In genomic region chr15:84300591-84300990, GRCm38 (mm10) we compare ENCODE assay signal across 12 mouse cellular contexts. TPM values are rescaled to one million over a fixed set of nuclear protein-coding genes. Genes with fewer than 3 reads are reported as not detected.
DNase-seq lines count a peak whose midpoint lies in the region; ATAC-seq and TF ChIP-seq lines count a peak whose summit lies in the region.
"Had no signal": no experiment of that assay in that cellular context is flagged by ENCODE, and none has a peak within 500 bp of the region (broad histone marks: within the 10 kb centered on the region; RNA-seq: fewer than 3 reads in every experiment).

No protein-coding gene starts in this region.

- no peak for TF ChIP-seq CTCF in stomach, postnatal 0 days (IDR thresholded peaks at IDR 0.05; ENCODE audit: low read depth)

- no peak for DNase-seq in stomach, postnatal 0 days (ENCODE audit: low spot score)
- DNase-seq in urinary bladder, postnatal 36 days (ENCODE audit: low spot score in 2 of 2): no peak
- DNase-seq in frontal cortex, postnatal 36 days (ENCODE audit: low spot score in 2 of 2): no peak
- DNase-seq in T-cell, adult 2 months (ENCODE audit: low spot score): no peak
- DNase-seq: kidney, adult 18-20 months had no signal

- H3K9ac ChIP-seq in stomach, embryonic 14.5 days (replicated peaks; ENCODE audit: low read depth, low read length): no peak overlapping the region
- H3K9ac ChIP-seq in stomach, postnatal 0 days (ENCODE audit: low read length): no peak overlapping the region
- peak overlapping the region; percentile 43 for H3K9ac ChIP-seq in hindbrain, embryonic 13.5 days
- no peak overlapping the region; the same call in 1 of the 2 replicates for H3K9ac ChIP-seq in midbrain, embryonic 12.5 days (replicated peaks)
- H3K9ac ChIP-seq: liver, embryonic 12.5 days had no signal

- H3K27me3 ChIP-seq in stomach, embryonic 14.5 days (ENCODE audit: control insufficient read depth, insufficient read depth, low read length): no peaks in the 10 kb centered on the region
- H3K27me3 ChIP-seq in stomach, postnatal 0 days (ENCODE audit: control insufficient read depth, insufficient read depth, low read length): no peaks in the 10 kb centered on the region
- 0 out of 2 replicates have a peak, but pooled peaks cover 6% of the 10 kb centered on the region for H3K27me3 ChIP-seq in hindbrain, embryonic 13.5 days
- H3K27me3 ChIP-seq in midbrain, embryonic 12.5 days: peaks cover 33% of the 10 kb centered on the region

- no peak for ATAC-seq in stomach, embryonic 14.5 days (ENCODE audit: insufficient number of reproducible peaks, insufficient read depth, low FRiP score, low read depth)
- no peak for ATAC-seq in stomach, postnatal 0 days (ENCODE audit: low FRiP score, low TSS enrichment)
- ATAC-seq in hindbrain, embryonic 13.5 days (ENCODE audit: low FRiP score): no peak
- no peak for ATAC-seq in midbrain, embryonic 12.5 days (ENCODE audit: low FRiP score, low read depth)
- no peak for ATAC-seq in frontal cortex, adult (ENCODE audit: low TSS enrichment)
- ATAC-seq: activated CD4-positive, CD25-positive, alpha-beta regulatory T cell, adult 4 months; liver, embryonic 12.5 days had no signal

- no peaks in the 10 kb centered on the region for H3K9me3 ChIP-seq in stomach, embryonic 14.5 days (ENCODE audit: control insufficient read depth, low read depth, low read length)
- H3K9me3 ChIP-seq in stomach, postnatal 0 days (ENCODE audit: control insufficient read depth, low read length): no peaks in the 10 kb centered on the region
- H3K9me3 ChIP-seq in hindbrain, embryonic 13.5 days: no peaks in the 10 kb centered on the region
- no peaks in the 10 kb centered on the region for H3K9me3 ChIP-seq in midbrain, embryonic 12.5 days
- H3K9me3 ChIP-seq: liver, embryonic 12.5 days had no signal

- H3K27ac ChIP-seq in stomach, embryonic 14.5 days (ENCODE audit: low read length): peak overlapping the region; percentile 39; the same call in 1 of the 2 replicates
- H3K27ac ChIP-seq in stomach, postnatal 0 days (replicated peaks): no peak overlapping the region
- peak overlapping the region; percentile 86 for H3K27ac ChIP-seq in hindbrain, embryonic 13.5 days
- peak overlapping the region; percentile 93 for H3K27ac ChIP-seq in midbrain, embryonic 12.5 days (replicated peaks)
- H3K27ac ChIP-seq: liver, embryonic 12.5 days had no signal

- 61% methylated on average over 2 of the region's 2 CpGs for WGBS in stomach, embryonic 14.5 days
- WGBS in stomach, postnatal 0 days: 67% methylated on average over 2 of the region's 2 CpGs
- WGBS in hindbrain, embryonic 13.5 days: 48% methylated on average over 2 of the region's 2 CpGs
- 14% methylated on average over 2 of the region's 2 CpGs for WGBS in midbrain, embryonic 12.5 days

- H3K4me3 ChIP-seq in stomach, embryonic 14.5 days (ENCODE audit: low read depth, low read length): no peak overlapping the region
- H3K4me3 ChIP-seq in stomach, postnatal 0 days (ENCODE audit: low read depth, low read length): no peak overlapping the region
- no peak overlapping the region for H3K4me3 ChIP-seq in hindbrain, embryonic 13.5 days
- no peak overlapping the region for H3K4me3 ChIP-seq in midbrain, embryonic 12.5 days
- H3K4me3 ChIP-seq: erythroblast, embryonic 14.5 days; liver, embryonic 12.5 days had no signal

- no peaks in the 10 kb centered on the region for H3K36me3 ChIP-seq in stomach, embryonic 14.5 days (ENCODE audit: control insufficient read depth, insufficient read depth, low read length)
- no peaks in the 10 kb centered on the region for H3K36me3 ChIP-seq in stomach, postnatal 0 days (ENCODE audit: control insufficient read depth, insufficient read depth, low read length)
- no peaks in the 10 kb centered on the region for H3K36me3 ChIP-seq in hindbrain, embryonic 13.5 days
- no peaks in the 10 kb centered on the region for H3K36me3 ChIP-seq in midbrain, embryonic 12.5 days
- H3K36me3 ChIP-seq: liver, embryonic 12.5 days had no signal

- H3K4me2 ChIP-seq in stomach, embryonic 14.5 days (replicated peaks; ENCODE audit: low read depth, low read length): no peak overlapping the region
- no peak overlapping the region for H3K4me2 ChIP-seq in stomach, postnatal 0 days (replicated peaks; ENCODE audit: low read depth)
- no peak overlapping the region for H3K4me2 ChIP-seq in hindbrain, embryonic 13.5 days
- peak overlapping the region; percentile 41; the same call in 1 of the 2 replicates for H3K4me2 ChIP-seq in midbrain, embryonic 12.5 days (replicated peaks)
- H3K4me2 ChIP-seq: liver, embryonic 12.5 days had no signal

- peaks cover 39% of the 10 kb centered on the region for H3K4me1 ChIP-seq in stomach, embryonic 14.5 days (ENCODE audit: control insufficient read depth, insufficient read depth, low read length)
- H3K4me1 ChIP-seq in stomach, postnatal 0 days (replicated peaks; ENCODE audit: control insufficient read depth, insufficient read depth): peaks cover 3% of the 10 kb centered on the region; the same call in 1 of the 2 replicates
- H3K4me1 ChIP-seq in hindbrain, embryonic 13.5 days (replicated peaks): peaks cover 88% of the 10 kb centered on the region
- peaks cover 83% of the 10 kb centered on the region for H3K4me1 ChIP-seq in midbrain, embryonic 12.5 days

- no peak for TF ChIP-seq EP300 in stomach, postnatal 0 days (optimal IDR thresholded peaks at IDR 0.05)

RNA-seq across cellular contexts. Expression of gene Parvg, which starts 23.2 kb away (rescaled TPM):
- 2.0 and 2.4 TPM in 2 replicates for polyA plus RNA-seq in stomach, embryonic 14.5 days (2014; fragmentation: Nextera tagmentation; extraction: Ambion mirVana)
- 1.3 TPM in 2 replicates for polyA plus RNA-seq in stomach, postnatal 0 days (2015; fragmentation: Nextera tagmentation; extraction: Ambion mirVana)
- 0.92 and 1.1 TPM in 2 replicates for polyA plus RNA-seq in hindbrain, embryonic 13.5 days (2015; fragmentation: Nextera tagmentation; extraction: Ambion mirVana)
- polyA plus RNA-seq in midbrain, embryonic 12.5 days (2016; fragmentation: Nextera tagmentation; extraction: Ambion mirVana): 0.54 and 0.59 TPM in 2 replicates
